Mouse (Mus musculus): ENCODE data around the gene Olfr811. TPM values are rescaled to one million over a fixed set of nuclear protein-coding genes. Genes with fewer than 3 reads are reported as not detected.

Gene Olfr811
- polyA plus RNA-seq, 1 experiment, result not detected

GRCm38 (mm10) chr10:129757693-129758092 lies 46.5 kb downstream of the Olfr811 start, which contains the start of gene Olfr807:
TSS of gene Olfr807 (minus strand) at chr10:129757793.
- Histone ChIP-seq H3K4me3 (ENCODE audit: control insufficient read depth, low read depth, low read length) (no peak within 1 kb of the TSS), H3K27me3 (ENCODE audit: control insufficient read depth, insufficient read depth, low read length) (no peaks in the 10 kb centered on the region), H3K27ac (ENCODE audit: control insufficient read depth, insufficient read depth, low read depth, low read length) (no peak within 1 kb of the TSS), H3K36me3 (ENCODE audit: control insufficient read depth, insufficient read depth, low read length) (no peaks in the 10 kb centered on the region), H3K4me1 (ENCODE audit: control insufficient read depth, insufficient read depth, low read length) (no peaks in the 10 kb centered on the region)
- no peak for TF ChIP-seq CTCF (IDR thresholded peaks at IDR 0.05; ENCODE audit: control insufficient read depth, insufficient read depth, insufficient replicate concordance, low read depth, low read length)
- TF ChIP-seq POLR2A (IDR thresholded peaks at IDR 0.05; ENCODE audit: control insufficient read depth, low read depth, low read length), result no peak

Other genes with a start within 250 kb of the Olfr811 start
- not detected in 2 replicates for gene Olfr794, start 236.7 kb downstream of the Olfr811 start, polyA plus RNA-seq (2012; rRNA removed)
- gene Olfr796, start 191.8 kb downstream of the Olfr811 start, polyA plus RNA-seq (2012; rRNA removed), result not detected in 2 replicates
- not detected in 2 replicates for gene Olfr798, start 176.5 kb downstream of the Olfr811 start, polyA plus RNA-seq (2012; rRNA removed)
- gene Olfr799, start 166.9 kb downstream of the Olfr811 start, polyA plus RNA-seq (2012; rRNA removed), result not detected in 2 replicates
- gene Olfr800, start 146.7 kb downstream of the Olfr811 start, polyA plus RNA-seq (2012; rRNA removed), result not detected in 2 replicates
- not detected in 2 replicates for gene Olfr801, start 130.5 kb downstream of the Olfr811 start, polyA plus RNA-seq (2012; rRNA removed)
- not detected in 2 replicates for gene Olfr802, start 116.2 kb downstream of the Olfr811 start, polyA plus RNA-seq (2012; rRNA removed)
- gene Olfr803, start 110.1 kb downstream of the Olfr811 start, polyA plus RNA-seq (2012; rRNA removed), result not detected in 2 replicates
- gene Olfr804, start 101.2 kb downstream of the Olfr811 start, polyA plus RNA-seq (2012; rRNA removed), result not detected in 2 replicates
- 0.04 TPM in 1 of 2 replicates, not detected in the other for gene Olfr805, start 75.0 kb downstream of the Olfr811 start, polyA plus RNA-seq (2012; rRNA removed)
- not detected in 2 replicates for gene Olfr806, start 62.5 kb downstream of the Olfr811 start, polyA plus RNA-seq (2012; rRNA removed)
- not detected in 2 replicates for gene Olfr807, start 46.6 kb downstream of the Olfr811 start, polyA plus RNA-seq (2012; rRNA removed)
- gene Olfr808, start 38.9 kb downstream of the Olfr811 start, polyA plus RNA-seq (2012; rRNA removed), result not detected in 2 replicates
- gene Olfr809, start 29.8 kb downstream of the Olfr811 start, polyA plus RNA-seq (2012; rRNA removed), result not detected in 2 replicates
- not detected in 2 replicates for gene Olfr810, start 9.5 kb downstream of the Olfr811 start, polyA plus RNA-seq (2012; rRNA removed)
- not detected in 2 replicates for gene Olfr812, start 41.7 kb upstream of the Olfr811 start, polyA plus RNA-seq (2012; rRNA removed)
- gene Olfr813, start 51.0 kb upstream of the Olfr811 start, polyA plus RNA-seq (2012; rRNA removed), result not detected in 2 replicates
- not detected in 2 replicates for gene Olfr814, start 75.5 kb upstream of the Olfr811 start, polyA plus RNA-seq (2012; rRNA removed)
- gene Olfr815, start 101.5 kb upstream of the Olfr811 start, polyA plus RNA-seq (2012; rRNA removed), result not detected in 2 replicates
- not detected in 2 replicates for gene Olfr816, start 111.2 kb upstream of the Olfr811 start, polyA plus RNA-seq (2012; rRNA removed)
- gene Olfr818, start 144.7 kb upstream of the Olfr811 start, polyA plus RNA-seq (2012; rRNA removed), result not detected in 2 replicates
- gene Olfr819, start 162.9 kb upstream of the Olfr811 start, polyA plus RNA-seq (2012; rRNA removed), result not detected in 2 replicates
- gene Olfr247, start 171.7 kb upstream of the Olfr811 start, polyA plus RNA-seq (2012; rRNA removed), result not detected in 2 replicates
- not detected in 2 replicates for gene Gm10310, start 180.7 kb upstream of the Olfr811 start, polyA plus RNA-seq (2012; rRNA removed)
- gene Olfr820, start 208.2 kb upstream of the Olfr811 start, polyA plus RNA-seq (2012; rRNA removed), result not detected in 2 replicates
- gene Olfr821, start 226.0 kb upstream of the Olfr811 start, polyA plus RNA-seq (2012; rRNA removed), result not detected in 2 replicates

Measured in testis, adult 2 months (tissue).